Mouse (Mus musculus) liver, embryonic 14.5 days (tissue): Measurements from ENCODE around the gene Fat3. TPM values are rescaled to one million over a fixed set of nuclear protein-coding genes. Genes with fewer than 3 reads are reported as not detected.
A peak's percentile ranks its signal among the peaks of the same experiment; 100 is the strongest.

Experiments
- ATAC-seq: fragments of 200-750 bp; cut with Nextera tagmentation; 2 replicates; pipeline ENCODE4 v1.8.0; 2017; ENCODE audit warnings: moderate number of reproducible peaks, mild to moderate bottlenecking, moderate library complexity; ENCODE audit not compliant: insufficient read depth
- DNase-seq, 3 experiments: peaks; one replicate each; pipeline ENCODE4 v3.0.0-alpha.2; 2012 to 2013; ENCODE audit warnings: low read depth in 3 of 3, low spot score in 3 of 3
- H3K27ac ChIP-seq: fragments of 300-500 bp; sonication (generic); 2 replicates; pipeline ENCODE4 v1.5.1; 2014; ENCODE audit warnings: moderate library complexity, mild to moderate bottlenecking, control low read depth, inconsistent platforms
- H3K27me3 ChIP-seq: fragments of 300-500 bp; sonication (generic); 2 replicates; pipeline ENCODE4 v1.6.1; 2014; ENCODE audit warnings: mild to moderate bottlenecking, low read length, moderate library complexity; ENCODE audit not compliant: control insufficient read depth, insufficient read depth
- H3K36me3 ChIP-seq: fragments of 300-500 bp; sonication (generic); replicated peaks from 2 replicates; pipeline ENCODE4 v1.6.1; 2014; ENCODE audit warnings: low read depth; ENCODE audit not compliant: control insufficient read depth, insufficient read depth
- H3K4me1 ChIP-seq, 2 experiments: fragments of 200-500 bp in 1 of 2; fragments of 300-500 bp in 1 of 2; sonication (generic) in 1 of 2; replicated peaks; 2 replicates each; pipeline ENCODE4 v1.6.1; 2012 to 2014; ENCODE audit warnings: antibody characterized with exemption in 1 of 2, inconsistent platforms in 1 of 2, low read length in 1 of 2; ENCODE audit not compliant: control insufficient read depth in 2 of 2, insufficient read depth in 2 of 2
- H3K4me2 ChIP-seq: fragments of 300-500 bp; sonication (generic); 2 replicates; pipeline ENCODE4 v1.6.1; 2014; ENCODE audit warnings: low read depth, mild to moderate bottlenecking, control low read depth, moderate library complexity
- H3K4me3 ChIP-seq, 2 experiments: fragments of 200-500 bp in 1 of 2; fragments of 300-500 bp in 1 of 2; sonication (generic) in 1 of 2; 2 replicates each; pipeline ENCODE4 v1.5.1; 2012 to 2014; ENCODE audit warnings: low read depth in 2 of 2, low read length in 2 of 2, mild to moderate bottlenecking in 2 of 2, control low read depth in 1 of 2, inconsistent platforms in 1 of 2, moderate library complexity in 1 of 2; ENCODE audit not compliant: insufficient read depth in 1 of 2
- H3K9ac ChIP-seq: fragments of 300-500 bp; sonication (generic); replicated peaks from 2 replicates; pipeline ENCODE4 v1.6.1; 2014; ENCODE audit warnings: mild to moderate bottlenecking, control low read depth, moderate library complexity
- H3K9me3 ChIP-seq: fragments of 300-500 bp; sonication (generic); 2 replicates; pipeline ENCODE4 v1.6.1; 2016; ENCODE audit warnings: low read length, mixed read lengths; ENCODE audit not compliant: control insufficient read depth
- CTCF ChIP-seq: IDR thresholded peaks from 2 replicates; pipeline ENCODE4 v1.5.1; 2016; ENCODE audit warnings: antibody characterized with exemption, low read depth, control low read depth
- EP300 ChIP-seq: IDR thresholded peaks from 2 replicates; pipeline ENCODE4 v1.6.1; 2016; ENCODE audit warnings: antibody characterized with exemption, low read depth
- WGBS: fragments of 180-500 bp; shearing (Covaris S2); extraction: QIAGEN DNeasy Blood & Tissue Kit; methylation state at CpG from one replicate; pipeline ENCODE4 v1.1.7; 2014; ENCODE audit not compliant: insufficient replicate concordance; 5-methylcytosine and 5-hydroxymethylcytosine counted together
- polyA plus RNA-seq, 2 experiments: library from polyadenylated mRNA; depleted of rRNA in 1 of 2; stranded (reverse) in 1 of 2; unstranded in 1 of 2; fragments of >200 nt; fragmentation: Nextera tagmentation in 1 of 2; extraction: Ambion mirVana in 1 of 2; gene quantifications; 2 replicates each; pipeline versions ENCODE4 v1.2.1 to v1.2.3; 2012 to 2014

The Fat3 gene
- polyA plus RNA-seq, 2 experiments: 0.06 TPM; not detected in 1

- no peak overlapping the region for H3K27ac ChIP-seq
- DNase-seq (no peak), ATAC-seq (no peak)
- H3K4me1 ChIP-seq: no peaks in the 10 kb centered on the region
- WGBS: 56% methylated on average over 2 of the region's 2 CpGs
- no peaks in the 10 kb centered on the region for H3K9me3 ChIP-seq
- no peak overlapping the region for H3K9ac ChIP-seq
- TF ChIP-seq CTCF (0 out of 2 replicates have a peak, but pooled peaks have one; percentile 13), EP300 (no peak)
- no peak overlapping the region for H3K4me2 ChIP-seq
- no peaks in the 10 kb centered on the region for H3K36me3 ChIP-seq
- H3K27me3 ChIP-seq: no peaks in the 10 kb centered on the region
- H3K4me3 ChIP-seq: no peak overlapping the region
These were observed 525.1 kb downstream of the Fat3 start for GRCm38 (mm10) chr9:15975999-15976398.

DNA sequence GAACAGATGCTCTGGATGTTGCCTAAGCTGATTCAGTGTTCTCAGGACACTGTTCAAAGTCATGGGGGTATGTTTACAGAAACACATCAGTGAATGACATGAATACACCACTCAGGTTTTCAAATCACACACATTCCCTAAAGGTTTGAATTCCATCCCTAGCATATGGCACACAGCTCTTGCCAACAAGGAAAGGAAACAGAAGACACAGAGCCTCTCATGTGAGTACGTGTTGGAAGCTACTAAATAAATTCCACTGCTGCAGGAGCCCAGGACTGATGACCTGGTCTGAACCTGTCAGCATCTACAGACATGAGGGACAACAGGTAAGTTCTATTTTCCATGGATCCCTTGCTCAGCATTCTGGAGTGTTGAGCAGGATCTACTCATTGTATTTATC is 528.9 kb downstream of the Fat3 start:
- DNase-seq (no peak), ATAC-seq (no peak)
- Histone ChIP-seq H3K9me3 (no peaks in the 10 kb centered on the region), H3K9ac (no peak overlapping the region), H3K4me1 (no peaks in the 10 kb centered on the region), H3K4me3 (no peak overlapping the region), H3K4me2 (no peak overlapping the region), H3K36me3 (no peaks in the 10 kb centered on the region), H3K27me3 (no peaks in the 10 kb centered on the region), H3K27ac (no peak overlapping the region)
- no peak for TF ChIP-seq EP300
- TF ChIP-seq CTCF: no peak
- 39% methylated on average over 1 of the region's 1 CpGs for WGBS

- H3K4me2 ChIP-seq: no peak overlapping the region
- ATAC-seq (no peak), DNase-seq (no peak)
- H3K27ac ChIP-seq: no peak overlapping the region
- H3K9ac ChIP-seq: no peak overlapping the region
- H3K36me3 ChIP-seq: no peaks in the 10 kb centered on the region
- no peak for TF ChIP-seq CTCF
- H3K4me3 ChIP-seq: no peak overlapping the region
- no peaks in the 10 kb centered on the region for H3K4me1 ChIP-seq
- H3K9me3 ChIP-seq: no peaks in the 10 kb centered on the region
- H3K27me3 ChIP-seq: no peaks in the 10 kb centered on the region
These were observed 529.7 kb downstream of the Fat3 start for GRCm38 (mm10) chr9:15971393-15971792.

DNA sequence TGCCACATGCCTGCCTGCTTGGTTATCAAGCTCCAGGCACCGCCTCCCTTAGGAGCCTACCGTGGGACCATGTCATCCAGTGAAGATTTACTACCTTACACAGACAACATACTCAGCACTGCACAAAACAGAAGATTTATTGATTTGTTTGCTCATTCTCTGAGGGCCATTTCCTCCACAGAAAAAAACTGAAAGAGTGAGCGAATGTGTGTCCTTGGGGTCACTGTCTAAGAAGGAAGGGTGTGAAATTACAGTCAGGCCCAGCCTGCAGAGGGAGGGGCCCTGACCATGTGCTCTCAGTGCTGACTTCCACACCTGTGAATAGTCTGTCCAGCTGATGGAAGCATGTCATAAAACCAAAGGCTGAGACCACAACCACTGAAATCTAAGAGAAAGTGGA is 536.9 kb downstream of the Fat3 start:
- TF ChIP-seq CTCF (no peak), EP300 (no peak)
- Histone ChIP-seq H3K36me3 (no peaks in the 10 kb centered on the region), H3K4me1 (no peaks in the 10 kb centered on the region), H3K9me3 (no peaks in the 10 kb centered on the region), H3K27me3 (no peaks in the 10 kb centered on the region), H3K4me3 (no peak overlapping the region), H3K27ac (no peak overlapping the region), H3K4me2 (no peak overlapping the region), H3K9ac (no peak overlapping the region)
- DNase-seq (no peak), ATAC-seq (no peak)
- 36% methylated on average over 3 of the region's 3 CpGs for WGBS

DNA sequence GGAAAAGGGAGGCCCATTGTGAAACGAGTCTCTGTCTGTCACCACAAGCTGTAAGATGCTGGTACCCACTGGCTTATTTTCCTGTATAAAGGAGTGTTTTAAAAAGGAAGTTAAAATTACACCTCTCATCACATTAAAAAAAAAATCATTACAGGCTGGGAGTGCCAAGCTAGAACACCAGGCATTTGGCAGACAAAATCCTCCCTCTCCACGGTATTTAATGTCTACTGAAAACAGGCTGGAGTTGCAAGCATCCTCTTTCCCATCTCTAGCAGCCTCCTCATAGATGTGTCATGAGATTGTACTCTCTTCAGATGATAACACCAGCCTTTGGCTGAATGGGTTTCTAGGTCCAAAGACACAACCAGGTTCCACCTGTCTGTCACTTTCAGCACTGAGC is 538.2 kb downstream of the Fat3 start:
- 43% methylated on average over 2 of the region's 2 CpGs for WGBS
- DNase-seq (no peak), ATAC-seq (no peak)
- H3K4me1 ChIP-seq: no peaks in the 10 kb centered on the region
- H3K27ac ChIP-seq: no peak overlapping the region
- no peak overlapping the region for H3K4me2 ChIP-seq
- H3K36me3 ChIP-seq: no peaks in the 10 kb centered on the region
- no peak overlapping the region for H3K9ac ChIP-seq
- H3K9me3 ChIP-seq: no peaks in the 10 kb centered on the region
- TF ChIP-seq EP300 (no peak), CTCF (no peak)
- no peak overlapping the region for H3K4me3 ChIP-seq
- no peaks in the 10 kb centered on the region for H3K27me3 ChIP-seq
